Mouse (Mus musculus) MEL (cell line): ENCODE measurements around the gene Mmp23.

ENCODE experiments used
- CTCF ChIP-seq, 3 experiments: IDR thresholded peaks in 2 of 3; conservative IDR thresholded peaks in 1 of 3; 2 replicates each; pipeline ENCODE4 v1.5.1; 2011 to 2012; ENCODE audit warnings: low read length in 3 of 3, low read depth in 2 of 3, mild to moderate bottlenecking in 2 of 3, improper control_type of control experiment in 1 of 3, inconsistent platforms in 1 of 3, mixed read lengths in 1 of 3, moderate library complexity in 1 of 3; ENCODE audit not compliant: control insufficient read depth in 1 of 3, insufficient read depth in 1 of 3, poor library complexity in 1 of 3, severe bottlenecking in 1 of 3
- EP300 ChIP-seq, 2 experiments: IDR thresholded peaks; 2 replicates each; pipeline ENCODE4 v1.6.1; 2011; ENCODE audit warnings: improper control_type of control experiment in 2 of 2, low read length in 2 of 2, low read depth in 1 of 2, mild to moderate bottlenecking in 1 of 2
- GATA1 ChIP-seq: IDR thresholded peaks from 2 replicates; pipeline ENCODE4 v1.6.1; 2011; ENCODE audit warnings: low read depth, low read length, improper control_type of control experiment
- JUND ChIP-seq: IDR thresholded peaks from 2 replicates; pipeline ENCODE4 v1.6.1; 2011; ENCODE audit warnings: low read depth, mild to moderate bottlenecking, improper control_type of control experiment, low read length
- MAFK ChIP-seq: IDR thresholded peaks from 2 replicates; pipeline ENCODE4 v1.6.1; 2011; ENCODE audit warnings: low read depth, mild to moderate bottlenecking, low read length, improper control_type of control experiment, borderline replicate concordance
- MAX ChIP-seq: IDR thresholded peaks from 2 replicates; pipeline ENCODE4 v1.6.1; 2011; ENCODE audit warnings: low read length, improper control_type of control experiment
- MXI1 ChIP-seq: IDR thresholded peaks from 2 replicates; pipeline ENCODE4 v1.6.1; 2011; ENCODE audit warnings: mild to moderate bottlenecking, low read depth, low read length, improper control_type of control experiment
- NRF1 ChIP-seq: IDR thresholded peaks from 2 replicates; pipeline ENCODE4 v1.6.1; 2014; ENCODE audit warnings: low read depth, mild to moderate bottlenecking, inconsistent platforms, low read length, improper control_type of control experiment, moderate library complexity; ENCODE audit not compliant: poor library complexity, insufficient read depth, severe bottlenecking
- POLR2A ChIP-seq, 2 experiments: IDR thresholded peaks; 2 replicates each; pipeline ENCODE4 v1.6.1; 2011 to 2012; ENCODE audit warnings: low read length in 2 of 2, mild to moderate bottlenecking in 2 of 2, control low read depth in 1 of 2, improper control_type of control experiment in 1 of 2, low read depth in 1 of 2, moderate library complexity in 1 of 2; ENCODE audit not compliant: control insufficient read depth in 1 of 2, insufficient read depth in 1 of 2, poor library complexity in 1 of 2
- RCOR1 ChIP-seq: IDR thresholded peaks from 2 replicates; pipeline ENCODE4 v1.6.1; 2012; ENCODE audit warnings: low read depth, mild to moderate bottlenecking, inconsistent platforms, low read length, improper control_type of control experiment
- USF2 ChIP-seq, 2 experiments: IDR thresholded peaks; 2 replicates each; pipeline ENCODE4 v1.6.1; 2011 to 2012; ENCODE audit warnings: improper control_type of control experiment in 2 of 2, low read length in 2 of 2, borderline replicate concordance in 1 of 2, inconsistent platforms in 1 of 2, low read depth in 1 of 2, mild to moderate bottlenecking in 1 of 2; ENCODE audit not compliant: insufficient read depth in 1 of 2
- ZMIZ1 ChIP-seq: IDR thresholded peaks from 2 replicates; pipeline ENCODE4 v1.6.1; 2012; ENCODE audit warnings: low read depth, mild to moderate bottlenecking, inconsistent platforms, low read length, improper control_type of control experiment, moderate library complexity

DNA sequence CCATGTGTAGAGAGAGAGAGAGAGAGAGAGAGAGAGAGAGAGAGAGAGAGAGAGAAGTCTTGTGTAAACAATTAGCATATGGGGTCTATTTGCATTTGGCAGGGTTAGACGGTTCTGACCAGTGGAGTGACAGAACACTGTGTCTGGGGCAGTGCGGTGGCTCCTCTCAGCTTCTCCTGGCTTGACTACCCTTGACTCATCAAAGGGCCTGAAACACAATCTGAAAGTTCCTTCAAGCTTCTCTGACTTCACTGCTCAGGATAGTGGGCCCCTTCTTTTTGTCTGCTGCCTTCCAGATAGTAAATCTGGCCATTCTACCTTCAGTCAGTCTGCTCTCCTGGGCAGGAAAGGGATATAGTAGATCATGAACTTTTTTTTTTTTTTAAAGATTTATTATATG, 46.4 kb downstream of the Mmp23 start:
- TF ChIP-seq MAX (no peak), CTCF (IDR thresholded peaks at IDR 0.05 in 2 of 3, conservative IDR thresholded peaks at IDR 0.05 in 1 of 3; ENCODE audit: control insufficient read depth in 1 of 3, insufficient read depth in 1 of 3, low read depth in 2 of 3, low read length in 3 of 3, poor library complexity in 1 of 3, severe bottlenecking in 1 of 3) (no peak), USF2 (IDR thresholded peaks at IDR 0.05; ENCODE audit: borderline replicate concordance in 1 of 2, insufficient read depth in 1 of 2, low read depth in 1 of 2, low read length in 2 of 2) (no peak), EP300 (IDR thresholded peaks at IDR 0.05; ENCODE audit: low read depth in 1 of 2, low read length in 2 of 2) (no peak), RCOR1 (no peak), NRF1 (no peak), GATA1 (no peak), POLR2A (IDR thresholded peaks at IDR 0.05; ENCODE audit: control insufficient read depth in 1 of 2, insufficient read depth in 1 of 2, low read depth in 1 of 2, low read length in 2 of 2, poor library complexity in 1 of 2) (no peak), MAFK (no peak), MXI1 (no peak), ZMIZ1 (no peak), JUND (no peak)
